21 mouse cellular contexts compared by ENCODE assay signal in the genomic region with DNA sequence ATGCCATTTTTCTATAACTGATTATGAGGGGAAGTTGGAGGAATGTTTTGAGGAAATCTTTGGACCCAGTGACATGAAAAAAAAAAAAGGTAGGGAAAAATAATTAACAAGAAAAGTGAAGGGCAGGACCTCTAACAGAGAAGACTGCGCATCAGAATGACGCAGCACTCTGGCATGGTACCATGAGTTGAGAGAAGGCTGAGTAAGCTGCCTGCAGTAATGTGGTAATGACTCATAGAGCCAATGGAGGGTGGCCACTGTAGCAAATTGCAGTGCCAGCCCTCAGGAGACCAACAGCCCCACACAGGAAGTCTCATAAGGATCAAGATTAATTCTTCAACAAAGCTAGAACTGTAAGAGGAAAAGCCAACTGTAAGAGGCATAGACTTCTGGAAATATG.
DNase-seq lines count a peak whose midpoint lies in the region; ATAC-seq lines count a peak whose summit lies in the region.
"Had no signal": no experiment of that assay in that cellular context is flagged by ENCODE, and none has a peak within 500 bp of the region (broad histone marks: within the 10 kb centered on the region; RNA-seq: fewer than 3 reads in every experiment).

No protein-coding gene starts in this region.

- H3K9ac ChIP-seq in hindbrain, embryonic 11.5 days (ENCODE audit: low read depth, low read length) = no peak overlapping the region
- H3K9ac ChIP-seq: heart, embryonic 12.5 days; hindbrain, embryonic 13.5 days; liver, postnatal 0 days had no signal

- H3K4me1 ChIP-seq in hindbrain, embryonic 11.5 days (replicated peaks; ENCODE audit: control insufficient read depth, insufficient read depth, low read length) = no peaks in the 10 kb centered on the region
- H3K4me1 ChIP-seq: heart, embryonic 12.5 days; hindbrain, embryonic 13.5 days; limb, embryonic 10.5 days had no signal

- no peaks in the 10 kb centered on the region for H3K9me3 ChIP-seq in hindbrain, embryonic 11.5 days (ENCODE audit: control insufficient read depth, low read length)
- H3K9me3 ChIP-seq: heart, embryonic 12.5 days; hindbrain, embryonic 13.5 days; limb, embryonic 10.5 days had no signal

- no peak for ATAC-seq in hindbrain, embryonic 11.5 days (ENCODE audit: low FRiP score)
- ATAC-seq: inflammation-experienced regulatory T-cells, adult 6 months; liver, postnatal 0 days had no signal

- DNase-seq in adrenal gland, adult (ENCODE audit: inconsistent age in 2 of 2, low spot score in 1 of 2) = peak; percentile 9 to 38
- DNase-seq in adrenal gland, adult 18-20 months (ENCODE audit: low spot score in 2 of 2) = no peak
- peak; percentile 63 for DNase-seq in 3134 (ENCODE audit: extremely low read depth, insufficient read length, low spot score)
- peak; percentile 14 for DNase-seq in adipocyte (ENCODE audit: low spot score)
- DNase-seq in fibroblast of lung, adult 2 months (ENCODE audit: low read depth) = peak; percentile 21
- no peak for DNase-seq in hindbrain, embryonic 11.5 days (ENCODE audit: low spot score)
- DNase-seq in lung, postnatal 10 days = no peak
- DNase-seq in layer of hippocampus, postnatal 14 days (ENCODE audit: low spot score in 2 of 2) = no peak
- DNase-seq: cerebellum, adult 18-20 months; cerebellum, postnatal 36 days; heart, postnatal 14 days; liver, postnatal 0 days; lung, postnatal 14 days; midbrain, embryonic 14.5 days; right cerebral cortex, postnatal 14 days; thymus, postnatal 4 days had no signal

- H3K27ac ChIP-seq in hindbrain, embryonic 11.5 days (ENCODE audit: low read depth, low read length) = no peak overlapping the region
- H3K27ac ChIP-seq: hindbrain, embryonic 13.5 days; layer of hippocampus, adult 2 months; limb, embryonic 10.5 days had no signal

- no peak overlapping the region for H3K4me2 ChIP-seq in hindbrain, embryonic 11.5 days (replicated peaks; ENCODE audit: low read depth, low read length)
- H3K4me2 ChIP-seq: heart, embryonic 12.5 days; hindbrain, embryonic 13.5 days had no signal

- WGBS in hindbrain, embryonic 11.5 days = 95% methylated on average over 2 of the region's 2 CpGs

- H3K4me3 ChIP-seq in hindbrain, embryonic 11.5 days (ENCODE audit: low read depth, low read length) = no peak overlapping the region
- H3K4me3 ChIP-seq: heart, embryonic 12.5 days; hindbrain, embryonic 13.5 days; layer of hippocampus, adult 2 months; limb, embryonic 10.5 days had no signal

- H3K36me3 ChIP-seq in hindbrain, embryonic 11.5 days (ENCODE audit: control insufficient read depth, insufficient read depth, low read length) = no peaks in the 10 kb centered on the region
- H3K36me3 ChIP-seq: heart, embryonic 12.5 days; hindbrain, embryonic 13.5 days; limb, embryonic 10.5 days had no signal

- no peaks in the 10 kb centered on the region for H3K27me3 ChIP-seq in hindbrain, embryonic 11.5 days (ENCODE audit: control insufficient read depth, insufficient read depth, low read length)
- H3K27me3 ChIP-seq: heart, embryonic 12.5 days; hindbrain, embryonic 13.5 days had no signal

Comparison
In these comparisons a context has a peak if more than half of its experiments do, and no peak if none do; other contexts are left out.
1. DNase-seq: peak in adrenal gland, adult (2 of 2), 3134 (single experiment), adipocyte (single experiment) and fibroblast of lung, adult 2 months (single experiment); none in adrenal gland, adult 18-20 months (0 of 2), hindbrain, embryonic 11.5 days (single experiment), lung, postnatal 10 days (single experiment) and layer of hippocampus, postnatal 14 days (0 of 2).